Mouse (Mus musculus) liver, embryonic 13.5 days (tissue): ENCODE data around the gene Nrarp. TPM values are rescaled to one million over a fixed set of nuclear protein-coding genes. Genes with fewer than 3 reads are reported as not detected.
A peak's percentile ranks its signal among the peaks of the same experiment; 100 is the strongest.

Experiments used
- ATAC-seq: fragments of 200-750 bp; cut with Nextera tagmentation; 2 replicates; pipeline ENCODE4 v1.8.0; 2017; ENCODE audit warnings: low read depth, mild to moderate bottlenecking, moderate number of reproducible peaks, moderate library complexity
- DNase-seq: peaks from one replicate; pipeline ENCODE4 v3.0.0; 2022
- H3K27ac ChIP-seq: fragments of 300-500 bp; sonication (generic); 2 replicates; pipeline ENCODE4 v1.5.1; 2015; ENCODE audit warnings: moderate library complexity, mild to moderate bottlenecking, inconsistent platforms
- H3K27me3 ChIP-seq: fragments of 300-500 bp; sonication (generic); 2 replicates; pipeline ENCODE4 v1.6.1; 2015; ENCODE audit warnings: mild to moderate bottlenecking, inconsistent platforms
- H3K36me3 ChIP-seq: fragments of 300-500 bp; sonication (generic); 2 replicates; pipeline ENCODE4 v1.6.1; 2015; ENCODE audit warnings: mild to moderate bottlenecking, inconsistent platforms
- H3K4me1 ChIP-seq: fragments of 300-500 bp; sonication (generic); replicated peaks from 2 replicates; pipeline ENCODE4 v1.6.1; 2015; ENCODE audit warnings: inconsistent platforms
- H3K4me2 ChIP-seq: fragments of 300-500 bp; sonication (generic); 2 replicates; pipeline ENCODE4 v1.6.1; 2015; ENCODE audit warnings: inconsistent platforms, mild to moderate bottlenecking, moderate library complexity
- H3K4me3 ChIP-seq: fragments of 300-500 bp; sonication (generic); replicated peaks from 2 replicates; pipeline ENCODE4 v1.5.1; 2015; ENCODE audit warnings: mild to moderate bottlenecking, inconsistent platforms
- H3K9ac ChIP-seq: fragments of 300-500 bp; sonication (generic); 2 replicates; pipeline ENCODE4 v1.6.1; 2015; ENCODE audit warnings: mild to moderate bottlenecking, inconsistent platforms
- H3K9me3 ChIP-seq: fragments of 300-500 bp; sonication (generic); replicated peaks from 2 replicates; pipeline ENCODE4 v1.6.1; 2016; ENCODE audit warnings: inconsistent platforms
- WGBS: fragments of 180-500 bp; shearing (Covaris S2); methylation state at CpG from one replicate; pipeline ENCODE4 v1.1.7; 2015; ENCODE audit not compliant: insufficient replicate concordance; 5-methylcytosine and 5-hydroxymethylcytosine counted together
- polyA plus RNA-seq: library from polyadenylated mRNA; unstranded; fragments of >200 nt; fragmentation: Nextera tagmentation; extraction: Ambion mirVana; gene quantifications from 2 replicates; pipeline ENCODE4 v1.2.1, GENCODE M21; 2015

Nrarp gene
- polyA plus RNA-seq, 1 experiment from 2014 or later: 2.5 TPM

GRCm38 (mm10) chr2:25156990-25157389 lies 23.6 kb upstream of the Nrarp start:
- WGBS: 21% methylated on average over 2 of the region's 2 CpGs
- no peak overlapping the region for H3K27ac ChIP-seq
- no peak for DNase-seq
- no peak overlapping the region for H3K9ac ChIP-seq
- peak; percentile 15; the same call in 1 of the 2 replicates for ATAC-seq
- H3K4me3 ChIP-seq: no peak overlapping the region
- no peaks in the 10 kb centered on the region for H3K36me3 ChIP-seq
- H3K27me3 ChIP-seq: no peaks in the 10 kb centered on the region
- H3K9me3 ChIP-seq: no peaks in the 10 kb centered on the region
- peaks cover 5% of the 10 kb centered on the region for H3K4me1 ChIP-seq
- H3K4me2 ChIP-seq: no peak overlapping the region

GRCm38 (mm10) chr2:25157655-25158054 lies 22.9 kb upstream of the Nrarp start:
- no peaks in the 10 kb centered on the region for H3K36me3 ChIP-seq
- DNase-seq: no peak
- H3K9ac ChIP-seq: no peak overlapping the region
- no peak overlapping the region for H3K4me3 ChIP-seq
- WGBS: 30% methylated on average over 2 of the region's 2 CpGs
- no peak overlapping the region for H3K4me2 ChIP-seq
- no peaks in the 10 kb centered on the region for H3K9me3 ChIP-seq
- ATAC-seq: no peak
- H3K27ac ChIP-seq: no peak overlapping the region
- H3K4me1 ChIP-seq: peaks cover 3% of the 10 kb centered on the region
- 0 out of 2 replicates have a peak, but pooled peaks cover under 1% of the 10 kb centered on the region for H3K27me3 ChIP-seq

GRCm38 (mm10) chr2:25167481-25167880 lies 13.1 kb upstream of the Nrarp start:
- H3K27ac ChIP-seq: peak overlapping the region; percentile 63; the same call in 1 of the 2 replicates
- peak overlapping the region; percentile 68 for H3K9ac ChIP-seq
- no peaks in the 10 kb centered on the region for H3K36me3 ChIP-seq
- ATAC-seq (peak; percentile 29), DNase-seq (no peak)
- no peaks in the 10 kb centered on the region for H3K9me3 ChIP-seq
- H3K4me3 ChIP-seq: peak overlapping the region; percentile 59
- peaks cover 59% of the 10 kb centered on the region for H3K4me1 ChIP-seq
- peak overlapping the region; percentile 85 for H3K4me2 ChIP-seq
- peaks cover 15% of the 10 kb centered on the region; the same call in 1 of the 2 replicates for H3K27me3 ChIP-seq
- 18% methylated on average over 4 of the region's 4 CpGs for WGBS

GRCm38 (mm10) chr2:25167919-25168664 lies 12.5 kb upstream of the Nrarp start:
- H3K9ac ChIP-seq: peak overlapping the region; percentile 68
- DNase-seq (peak; percentile 32), ATAC-seq (peak; percentile 56)
- H3K36me3 ChIP-seq: no peaks in the 10 kb centered on the region
- peak overlapping the region; percentile 85 for H3K4me2 ChIP-seq
- peak overlapping the region; percentile 59 for H3K4me3 ChIP-seq
- peaks cover 11% of the 10 kb centered on the region; the same call in 1 of the 2 replicates for H3K27me3 ChIP-seq
- 5% methylated on average over 35 of the region's 41 CpGs for WGBS
- H3K9me3 ChIP-seq: no peaks in the 10 kb centered on the region
- peak overlapping the region; percentile 63 for H3K27ac ChIP-seq
- peaks cover 65% of the 10 kb centered on the region for H3K4me1 ChIP-seq

GRCm38 (mm10) chr2:25168665-25168978 lies 11.9 kb upstream of the Nrarp start:
- 23% methylated on average over 2 of the region's 2 CpGs for WGBS
- Histone ChIP-seq H3K9ac (peak overlapping the region; percentile 68; the same call in 1 of the 2 replicates), H3K27me3 (peaks cover 6% of the 10 kb centered on the region; the same call in 1 of the 2 replicates), H3K4me1 (peaks cover 65% of the 10 kb centered on the region), H3K9me3 (no peaks in the 10 kb centered on the region), H3K27ac (peak overlapping the region; percentile 63), H3K4me3 (peak overlapping the region; percentile 59), H3K36me3 (no peaks in the 10 kb centered on the region), H3K4me2 (peak overlapping the region; percentile 85)
- ATAC-seq (no peak), DNase-seq (no peak)

- H3K9ac ChIP-seq: no peak overlapping the region
- H3K4me2 ChIP-seq: no peak overlapping the region
- H3K27ac ChIP-seq: no peak overlapping the region
- WGBS: 39% methylated on average over 5 of the region's 5 CpGs
- no peaks in the 10 kb centered on the region for H3K36me3 ChIP-seq
- no peak for DNase-seq
- no peaks in the 10 kb centered on the region for H3K9me3 ChIP-seq
- H3K4me3 ChIP-seq: no peak overlapping the region
- no peaks in the 10 kb centered on the region for H3K27me3 ChIP-seq
- peaks cover 71% of the 10 kb centered on the region for H3K4me1 ChIP-seq
- no peak for ATAC-seq
Measured at GRCm38 (mm10) chr2:25169778-25170177, 10.8 kb upstream of the Nrarp start.

GRCm38 (mm10) chr2:25170326-25171100 lies 10.0 kb upstream of the Nrarp start:
- H3K4me3 ChIP-seq: no peak overlapping the region
- H3K4me2 ChIP-seq: no peak overlapping the region
- DNase-seq (no peak), ATAC-seq (no peak)
- H3K27me3 ChIP-seq: no peaks in the 10 kb centered on the region
- no peaks in the 10 kb centered on the region for H3K9me3 ChIP-seq
- no peak overlapping the region for H3K27ac ChIP-seq
- peaks cover 79% of the 10 kb centered on the region for H3K4me1 ChIP-seq
- 50% methylated on average over 10 of the region's 10 CpGs for WGBS
- no peak overlapping the region for H3K9ac ChIP-seq
- H3K36me3 ChIP-seq: no peaks in the 10 kb centered on the region

- H3K4me2 ChIP-seq: no peak overlapping the region
- WGBS: 68% methylated on average over 6 of the region's 6 CpGs
- no peaks in the 10 kb centered on the region for H3K36me3 ChIP-seq
- no peaks in the 10 kb centered on the region for H3K27me3 ChIP-seq
- H3K27ac ChIP-seq: no peak overlapping the region
- DNase-seq (no peak), ATAC-seq (no peak)
- peaks cover 86% of the 10 kb centered on the region for H3K4me1 ChIP-seq
- no peak overlapping the region for H3K4me3 ChIP-seq
- no peaks in the 10 kb centered on the region for H3K9me3 ChIP-seq
- H3K9ac ChIP-seq: no peak overlapping the region
Measured at GRCm38 (mm10) chr2:25171101-25171768, 9.3 kb upstream of the Nrarp start.

GRCm38 (mm10) chr2:25171769-25172153 lies 8.8 kb upstream of the Nrarp start:
- ATAC-seq (no peak), DNase-seq (no peak)
- Histone ChIP-seq H3K4me2 (no peak overlapping the region), H3K36me3 (no peaks in the 10 kb centered on the region), H3K27me3 (peaks cover 3% of the 10 kb centered on the region), H3K4me1 (peaks cover 91% of the 10 kb centered on the region), H3K9me3 (no peaks in the 10 kb centered on the region), H3K4me3 (no peak overlapping the region), H3K27ac (no peak overlapping the region), H3K9ac (no peak overlapping the region)
- WGBS: 61% methylated on average over 1 of the region's 1 CpGs

- WGBS: 25% methylated on average over 8 of the region's 8 CpGs
- H3K9me3 ChIP-seq: no peaks in the 10 kb centered on the region
- DNase-seq (no peak), ATAC-seq (no peak)
- H3K36me3 ChIP-seq: no peaks in the 10 kb centered on the region
- H3K9ac ChIP-seq: peak overlapping the region; percentile 43
- H3K4me1 ChIP-seq: peaks cover 92% of the 10 kb centered on the region
- no peak overlapping the region for H3K27ac ChIP-seq
- no peak overlapping the region for H3K4me3 ChIP-seq
- no peak overlapping the region for H3K4me2 ChIP-seq
- H3K27me3 ChIP-seq: peaks cover 11% of the 10 kb centered on the region
Measured at GRCm38 (mm10) chr2:25172629-25173028, 7.9 kb upstream of the Nrarp start.

GRCm38 (mm10) chr2:25173821-25174220 lies 6.7 kb upstream of the Nrarp start:
- Histone ChIP-seq H3K27ac (no peak overlapping the region), H3K4me3 (no peak overlapping the region), H3K27me3 (peaks cover 23% of the 10 kb centered on the region), H3K9ac (no peak overlapping the region), H3K4me1 (peaks cover 92% of the 10 kb centered on the region), H3K4me2 (no peak overlapping the region), H3K36me3 (no peaks in the 10 kb centered on the region), H3K9me3 (no peaks in the 10 kb centered on the region)
- DNase-seq: no peak
- 87% methylated on average over 4 of the region's 4 CpGs for WGBS
- no peak for ATAC-seq
